Mouse (Mus musculus) cortical plate, adult 2 months (tissue): ENCODE measurements around the gene Dctn5.

ENCODE experiments used
- CTCF ChIP-seq: fragments of 200-500 bp; IDR thresholded peaks from 2 replicates; pipeline ENCODE4 v1.5.1; 2011; ENCODE audit warnings: mild to moderate bottlenecking, control low read depth, low read length; ENCODE audit not compliant: insufficient read depth; ENCODE audit errors: extremely low read depth
- POLR2A ChIP-seq: fragments of 200-500 bp; IDR thresholded peaks from 2 replicates; pipeline ENCODE4 v1.6.1; 2011; ENCODE audit warnings: mild to moderate bottlenecking, low read length, control low read depth; ENCODE audit not compliant: insufficient read depth; ENCODE audit errors: extremely low read depth

DNA sequence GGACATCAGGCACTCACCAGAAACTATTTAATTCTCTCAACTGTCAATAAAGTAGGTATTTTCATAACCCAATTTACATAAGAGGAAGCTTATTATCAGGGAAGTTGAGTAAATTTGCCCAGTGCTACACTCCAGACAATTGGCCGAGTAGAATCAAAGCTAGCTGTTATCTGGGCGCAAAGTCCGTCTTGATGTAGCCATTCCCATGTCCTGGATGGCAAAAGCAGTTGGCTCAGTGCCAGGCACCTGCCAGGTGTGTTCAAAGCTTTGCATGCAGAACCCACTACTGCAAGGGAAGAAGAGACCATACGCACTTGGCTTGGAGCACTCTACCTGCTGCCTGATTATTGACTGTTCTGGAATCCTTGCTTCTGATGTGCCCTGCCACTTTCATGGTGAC is 19.6 kb downstream of the Dctn5 start:
- no peak for TF ChIP-seq CTCF
- TF ChIP-seq POLR2A, result no peak
